Mouse (Mus musculus) ES-E14 (cell line): ENCODE results near the gene Gm10277. TPM values are rescaled to one million over a fixed set of nuclear protein-coding genes. Genes with fewer than 3 reads are reported as not detected.

ENCODE experiments used
- DNase-seq: peaks from one replicate; pipeline ENCODE4 v3.0.0-alpha.2; 2013; ENCODE audit warnings: low read depth, low spot score
- H3K27ac ChIP-seq: 2 replicates; pipeline ENCODE4 v1.5.1; 2012; ENCODE audit warnings: low read depth, mild to moderate bottlenecking, low read length, moderate library complexity, mixed read lengths; ENCODE audit not compliant: poor library complexity, insufficient read depth, severe bottlenecking
- H3K36me3 ChIP-seq: 2 replicates; pipeline ENCODE4 v1.6.1; 2012; ENCODE audit warnings: mild to moderate bottlenecking, low read length, moderate library complexity, mixed read lengths; ENCODE audit not compliant: control insufficient read depth, poor library complexity, insufficient read depth, severe bottlenecking
- H3K4me1 ChIP-seq, 2 experiments: fragments of 150-350 bp in 1 of 2; sonication (generic) in 1 of 2; 2 replicates each; pipeline ENCODE4 v1.6.1; 2012; ENCODE audit warnings: low read length in 2 of 2, mild to moderate bottlenecking in 1 of 2, mixed read lengths in 1 of 2; ENCODE audit not compliant: control insufficient read depth in 2 of 2, insufficient read depth in 2 of 2, poor library complexity in 1 of 2
- H3K4me3 ChIP-seq, 2 experiments: fragments of 150-350 bp in 1 of 2; sonication (generic) in 1 of 2; 2 replicates each; pipeline ENCODE4 v1.5.1; 2012; ENCODE audit warnings: low read length in 2 of 2, low read depth in 1 of 2, mild to moderate bottlenecking in 1 of 2, mixed read lengths in 1 of 2; ENCODE audit not compliant: insufficient read depth in 1 of 2, poor library complexity in 1 of 2, severe bottlenecking in 1 of 2
- H3K9ac ChIP-seq: 2 replicates; pipeline ENCODE4 v1.6.1; 2012; ENCODE audit warnings: low read depth, mild to moderate bottlenecking, low read length, mixed read lengths; ENCODE audit not compliant: poor library complexity, insufficient read depth, severe bottlenecking
- H3K9me3 ChIP-seq: fragments of 150-350 bp; sonication (generic); 2 replicates; pipeline ENCODE4 v1.6.1; 2012; ENCODE audit warnings: low read depth, mild to moderate bottlenecking, low read length; ENCODE audit not compliant: control insufficient read depth, insufficient read depth
- CHD2 ChIP-seq: IDR thresholded peaks from 2 replicates; pipeline ENCODE4 v1.6.1; 2014; ENCODE audit warnings: mild to moderate bottlenecking, low read depth, low read length, inconsistent platforms
- HCFC1 ChIP-seq: IDR thresholded peaks from 2 replicates; pipeline ENCODE4 v1.6.1; 2012; ENCODE audit warnings: low read length, inconsistent platforms, borderline replicate concordance; ENCODE audit not compliant: insufficient read depth
- MAFK ChIP-seq: IDR thresholded peaks from 2 replicates; pipeline ENCODE4 v1.6.1; 2014; ENCODE audit warnings: mild to moderate bottlenecking, low read depth, low read length, inconsistent platforms; ENCODE audit not compliant: insufficient read depth
- ZC3H11A ChIP-seq: IDR thresholded peaks from 2 replicates; pipeline ENCODE4 v1.6.1; 2012; ENCODE audit warnings: low read depth, mild to moderate bottlenecking, inconsistent platforms, low read length, borderline replicate concordance
- ZNF384 ChIP-seq: IDR thresholded peaks from 2 replicates; pipeline ENCODE4 v1.6.1; 2012; ENCODE audit warnings: low read depth, low read length, inconsistent platforms
- in situ Hi-C, 2 experiments: fragments of 600-800 bp; cut with MboI; formaldehyde crosslinking; loops; one replicate each; pipeline ENCODE4 v1.15.1; 2025; ENCODE audit warnings: low sequenced_read_pairs in 2 of 2, inconsistent platforms in 1 of 2; ENCODE audit not compliant: unreplicated experiment in 2 of 2
- total RNA-seq: library from RNA; depleted of rRNA; stranded (reverse); fragments of 300-350 nt; gene quantifications from 2 replicates; pipeline ENCODE4 v1.2.3, GENCODE M21; 2012

The Gm10277 gene
- total RNA-seq, 1 experiment: 0.18 TPM

- no peak overlapping the region for H3K27ac ChIP-seq
- no peak overlapping the region for H3K4me3 ChIP-seq
- H3K36me3 ChIP-seq: peaks cover under 1% of the 10 kb centered on the region; the same call in 1 of the 2 replicates
- in situ Hi-C loops: no loop called here
- TF ChIP-seq MAFK (no peak), CHD2 (no peak), ZNF384 (no peak), HCFC1 (no peak), ZC3H11A (no peak)
- no peak for DNase-seq
- no peak overlapping the region for H3K9ac ChIP-seq
- peaks cover 4 to 12% of the 10 kb centered on the region in 2 experiments; a peak in 1 of 4 replicates for H3K4me1 ChIP-seq
- H3K9me3 ChIP-seq: peaks cover 5% of the 10 kb centered on the region; the same call in 1 of the 2 replicates
Observed at GRCm38 (mm10) chr11:77806855-77807254, 19.3 kb upstream of the Gm10277 start.

- Histone ChIP-seq H3K4me1 (peaks cover 6 to 16% of the 10 kb centered on the region in 2 experiments; a peak in 2 of 4 replicates), H3K27ac (no peak overlapping the region), H3K9me3 (peaks cover 5% of the 10 kb centered on the region; the same call in 1 of the 2 replicates), H3K9ac (no peak overlapping the region), H3K36me3 (no peaks in the 10 kb centered on the region; the same call in 1 of the 2 replicates), H3K4me3 (no peak overlapping the region)
- no peak for DNase-seq
- in situ Hi-C loops: no loop called here
- TF ChIP-seq CHD2 (no peak), MAFK (no peak), HCFC1 (no peak), ZNF384 (no peak), ZC3H11A (no peak)
Observed at GRCm38 (mm10) chr11:77806218-77806617, 18.7 kb upstream of the Gm10277 start.

GRCm38 (mm10) chr11:77802341-77802865, 14.9 kb upstream of the Gm10277 start:
- H3K27ac ChIP-seq: no peak overlapping the region
- TF ChIP-seq ZC3H11A (no peak), CHD2 (no peak), HCFC1 (no peak), MAFK (no peak), ZNF384 (no peak)
- H3K4me3 ChIP-seq: no peak overlapping the region
- peaks cover 6 to 12% of the 10 kb centered on the region in 2 experiments; a peak in 2 of 4 replicates for H3K4me1 ChIP-seq
- in situ Hi-C loops: no loop called here
- H3K9ac ChIP-seq: no peak overlapping the region
- DNase-seq: no peak
- no peaks in the 10 kb centered on the region; the same call in 1 of the 2 replicates for H3K36me3 ChIP-seq
- no peaks in the 10 kb centered on the region for H3K9me3 ChIP-seq

GRCm38 (mm10) chr11:77800869-77801701, 13.5 kb upstream of the Gm10277 start:
- Histone ChIP-seq H3K9ac (no peak overlapping the region), H3K4me1 (peaks cover 6 to 10% of the 10 kb centered on the region in 2 experiments; a peak in 2 of 4 replicates), H3K9me3 (no peaks in the 10 kb centered on the region), H3K27ac (no peak overlapping the region), H3K36me3 (no peaks in the 10 kb centered on the region; the same call in 1 of the 2 replicates), H3K4me3 (no peak overlapping the region)
- DNase-seq: no peak
- in situ Hi-C loops: no loop called here
- TF ChIP-seq CHD2 (no peak), ZC3H11A (no peak), HCFC1 (no peak), MAFK (no peak), ZNF384 (no peak)
